Mouse (Mus musculus) hematopoietic stem cell, adult 5-6 weeks (primary cell): ENCODE results near the gene Mnat1. TPM values are rescaled to one million over a fixed set of nuclear protein-coding genes. Genes with fewer than 3 reads are reported as not detected.

ENCODE experiments used
- ATAC-seq, 2 experiments: fragments of 125-278 bp in 1 of 2; replicated peaks in 1 of 2; 2 replicates each; pipeline ENCODE4 v1.8.0; 2016 to 2017; ENCODE audit warnings: inconsistent platforms in 2 of 2, mild to moderate bottlenecking in 2 of 2, moderate number of reproducible peaks in 2 of 2, low read depth in 1 of 2, moderate TSS enrichment in 1 of 2; ENCODE audit not compliant: low FRiP score in 2 of 2, poor library complexity in 2 of 2, severe bottlenecking in 2 of 2, insufficient read depth in 1 of 2, low TSS enrichment in 1 of 2
- total RNA-seq: library from RNA; stranded (forward); fragments of 172-1452, 232-1000 nt; gene quantifications from 2 replicates; pipeline ENCODE4 v1.2.3, GENCODE M21; 2017

Gene Mnat1
- total RNA-seq, 1 experiment from 2014 or later, result 55.1 TPM

DNA sequence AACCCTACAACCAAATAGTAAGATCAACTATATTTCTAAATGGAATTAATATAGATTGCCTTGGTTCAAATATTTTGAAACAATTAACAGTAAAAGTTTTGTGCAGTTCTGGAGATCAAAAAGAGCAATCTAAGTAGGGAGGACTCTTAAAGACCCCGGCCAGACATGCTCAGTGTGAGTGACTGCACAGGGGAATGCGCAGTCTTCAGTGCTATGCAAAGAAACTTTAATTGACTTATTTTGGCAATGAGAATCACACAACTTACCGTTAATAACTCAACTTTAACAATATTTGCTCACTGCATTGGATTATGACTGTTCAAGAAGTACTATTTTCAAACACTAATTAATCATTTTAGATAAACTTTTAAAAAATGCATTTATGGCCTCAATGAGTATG, 146.0 kb downstream of the Mnat1 start:
- no peak for ATAC-seq

DNA sequence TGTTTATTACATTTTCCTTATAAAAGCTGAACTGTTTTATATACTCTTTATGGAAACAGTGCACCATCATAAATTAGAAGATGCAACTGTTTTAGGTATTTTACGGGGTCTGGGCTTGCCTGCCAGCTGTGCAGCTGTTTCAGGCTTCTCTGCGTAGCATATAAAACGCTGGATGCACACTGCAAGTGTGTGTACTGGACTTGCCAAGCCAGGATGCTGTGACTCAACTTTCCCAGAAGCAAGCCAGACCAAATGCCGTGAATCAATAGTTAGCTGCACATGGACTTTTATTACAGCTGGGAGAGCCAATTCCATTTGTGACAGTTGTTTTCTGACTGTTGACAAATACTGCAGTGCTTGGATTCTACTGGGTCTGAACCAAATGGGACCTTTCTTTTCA, 146.4 kb downstream of the Mnat1 start:
- no peak for ATAC-seq

DNA sequence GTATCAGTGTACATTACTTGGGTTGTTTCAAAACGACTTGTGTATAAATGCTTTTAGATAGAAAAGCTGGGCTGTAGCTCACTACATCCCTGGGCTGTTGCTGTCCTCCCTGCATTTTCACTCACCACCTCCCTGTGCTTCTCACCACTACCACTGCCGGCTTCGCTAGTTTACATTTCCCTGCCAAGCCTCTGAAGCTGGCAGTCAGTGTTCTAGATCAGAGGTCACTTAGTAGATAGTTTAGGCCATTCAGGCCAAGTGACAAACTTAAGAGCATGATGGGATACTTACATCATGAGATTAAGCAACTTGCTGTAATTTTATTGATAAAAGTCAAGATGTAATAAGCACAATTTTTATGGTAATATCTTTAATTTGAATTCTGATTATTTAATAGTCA, 151.4 kb downstream of the Mnat1 start:
- no peak for ATAC-seq

DNA sequence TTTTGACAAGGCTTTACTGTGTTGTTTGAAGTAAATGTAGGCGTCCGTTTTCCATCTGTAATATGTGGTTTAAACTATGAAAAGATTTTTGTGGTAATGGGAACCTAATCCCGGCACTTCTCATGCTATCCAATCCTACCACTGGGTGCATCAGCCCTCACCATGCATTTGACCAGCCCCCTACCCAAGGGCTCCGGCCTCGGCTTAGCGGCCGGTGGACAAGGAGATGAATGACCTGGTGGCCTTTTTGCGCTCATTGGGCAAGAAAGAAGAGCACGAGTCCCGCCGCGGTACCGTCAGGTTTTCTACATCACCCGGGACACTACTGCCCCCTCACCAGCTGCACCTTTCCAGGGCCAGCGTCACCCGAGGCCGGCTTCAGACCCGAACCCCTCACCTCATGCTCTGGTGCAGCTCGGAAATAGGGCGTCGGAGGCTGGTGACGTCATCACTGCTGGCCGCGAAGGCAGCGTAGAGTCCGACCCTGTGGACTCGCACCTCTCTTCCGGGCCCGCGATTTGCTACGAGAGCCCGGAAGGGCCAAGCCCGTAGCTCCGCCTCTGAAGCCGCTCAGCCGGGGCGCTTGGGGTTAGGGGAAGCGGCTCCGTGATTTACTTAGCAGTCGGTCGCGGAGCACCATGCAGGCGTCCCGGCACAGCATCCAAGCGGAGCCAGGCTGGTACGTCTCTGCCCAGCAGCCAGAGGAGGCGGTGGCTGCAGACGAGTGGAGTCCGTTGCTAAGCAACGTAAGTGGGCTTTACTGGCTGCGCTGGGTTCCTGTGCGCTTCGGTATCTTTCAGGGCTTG, 163.0 kb downstream of the Mnat1 start, which contains the start of the genes Trmt5 and Slc38a6:
Trmt5 (minus strand) TSS at position 424 of the 806 bp plus-strand sequence.
Slc38a6 (plus strand) TSS at position 493 of the 806 bp plus-strand sequence.
- peak; percentile 93 to 95 for ATAC-seq

DNA sequence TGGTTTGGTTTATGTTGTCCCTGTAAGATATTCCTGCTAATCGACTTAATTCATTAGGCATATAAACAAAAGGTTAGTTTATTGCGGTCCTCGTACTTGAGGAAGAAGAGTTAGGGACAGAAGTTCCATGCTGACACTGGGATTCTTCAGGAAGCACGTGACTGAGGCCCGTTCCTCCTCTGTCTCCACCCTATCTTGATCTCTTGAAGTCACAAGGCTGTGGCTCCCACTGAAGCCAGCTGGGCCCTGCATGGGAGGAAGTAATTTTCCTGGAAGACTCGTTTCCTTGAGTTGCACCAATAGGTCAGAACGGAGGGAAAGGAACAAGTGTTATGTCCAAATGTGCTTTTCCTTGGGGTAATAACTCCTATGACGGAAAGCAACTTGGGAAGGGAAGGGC, 164.1 kb downstream of the Mnat1 start:
- ATAC-seq, result no peak

DNA sequence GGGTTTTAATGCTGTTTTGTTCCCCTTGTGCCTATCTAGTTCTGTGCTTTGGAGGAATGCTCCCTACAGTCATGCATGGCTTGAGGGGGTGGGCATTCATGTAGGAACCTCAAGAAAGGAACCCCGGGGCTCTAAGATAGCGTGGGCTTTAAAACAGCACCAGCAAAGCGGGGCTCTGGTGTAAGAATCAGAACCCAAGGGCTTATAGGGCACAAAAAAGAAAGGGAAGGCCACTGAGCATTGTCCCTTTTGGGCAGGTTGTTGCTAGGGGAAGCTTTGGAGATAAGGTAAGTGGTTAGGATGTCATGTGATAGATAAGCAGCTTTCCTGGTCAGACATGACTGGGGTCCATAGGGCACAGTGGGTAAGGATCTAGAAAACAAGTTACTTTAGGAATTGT, 165.1 kb downstream of the Mnat1 start:
- no peak for ATAC-seq

DNA sequence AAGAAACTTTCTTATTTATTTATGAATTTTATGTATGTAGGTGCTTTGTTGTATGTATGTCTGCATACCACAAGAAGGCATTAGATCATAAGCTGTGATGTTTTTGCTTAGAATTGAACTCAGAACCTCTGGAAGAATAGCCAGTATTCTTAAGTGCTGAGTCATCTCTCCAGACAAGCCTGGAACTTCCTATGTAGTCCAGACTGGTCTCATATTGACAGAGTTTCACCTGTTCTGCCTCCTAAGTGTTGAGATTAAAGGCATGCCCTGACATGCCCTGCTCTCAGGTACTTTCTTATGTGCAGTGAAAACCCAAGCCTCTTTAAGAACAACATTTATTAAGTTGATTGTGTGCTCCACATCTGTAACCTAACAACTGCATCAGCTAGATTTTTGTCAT, 171.4 kb downstream of the Mnat1 start:
- ATAC-seq, result no peak

DNA sequence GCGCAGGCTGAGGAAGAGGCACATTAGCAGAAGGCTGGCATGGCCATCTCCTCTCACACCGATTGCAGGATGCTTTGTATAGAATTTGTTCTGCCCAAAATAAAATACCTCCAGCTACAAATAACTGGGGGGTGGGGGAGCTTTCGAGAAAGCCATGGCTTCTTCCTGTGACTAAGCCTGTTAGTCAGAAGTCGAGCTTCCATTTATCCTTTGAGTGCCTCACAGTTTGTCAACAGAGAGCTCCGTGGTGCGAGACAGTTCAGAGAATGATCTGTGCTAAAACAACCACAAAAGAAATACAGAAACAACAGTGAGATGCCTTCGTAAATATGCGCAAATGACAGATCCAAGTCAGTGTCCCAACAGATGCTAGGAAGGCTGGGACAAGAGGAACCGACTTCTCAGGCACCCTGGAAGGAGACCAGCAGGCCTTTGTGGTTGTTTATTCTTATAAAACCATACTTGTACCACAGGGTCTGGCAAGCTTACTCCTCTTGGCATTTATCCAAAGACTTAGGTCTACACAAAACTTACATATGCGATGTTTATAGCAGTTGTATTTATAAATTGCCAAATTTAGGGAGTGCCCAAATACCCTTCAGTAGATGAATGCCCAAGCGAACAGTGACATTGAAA, 172.1 kb downstream of the Mnat1 start:
- ATAC-seq, result no peak

DNA sequence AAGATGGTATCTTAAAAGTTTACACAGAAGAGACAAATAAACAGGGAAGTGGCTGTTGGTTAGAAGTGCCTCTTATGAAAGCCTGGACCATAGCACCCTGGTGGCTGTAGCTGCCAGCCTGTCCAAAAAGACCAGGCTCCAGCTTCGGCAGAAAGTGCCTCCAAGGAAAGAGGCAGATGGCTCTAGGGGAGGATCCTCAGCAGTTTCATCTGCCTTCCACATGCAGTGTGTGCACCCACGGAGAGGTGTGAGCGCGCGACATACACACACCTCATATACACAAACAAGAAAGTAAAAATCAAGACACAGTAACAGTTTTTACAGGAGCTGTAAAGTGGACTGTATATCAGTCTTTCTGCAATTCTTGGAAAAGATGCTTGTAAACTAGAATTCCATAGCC, 175.1 kb downstream of the Mnat1 start:
- no peak for ATAC-seq

DNA sequence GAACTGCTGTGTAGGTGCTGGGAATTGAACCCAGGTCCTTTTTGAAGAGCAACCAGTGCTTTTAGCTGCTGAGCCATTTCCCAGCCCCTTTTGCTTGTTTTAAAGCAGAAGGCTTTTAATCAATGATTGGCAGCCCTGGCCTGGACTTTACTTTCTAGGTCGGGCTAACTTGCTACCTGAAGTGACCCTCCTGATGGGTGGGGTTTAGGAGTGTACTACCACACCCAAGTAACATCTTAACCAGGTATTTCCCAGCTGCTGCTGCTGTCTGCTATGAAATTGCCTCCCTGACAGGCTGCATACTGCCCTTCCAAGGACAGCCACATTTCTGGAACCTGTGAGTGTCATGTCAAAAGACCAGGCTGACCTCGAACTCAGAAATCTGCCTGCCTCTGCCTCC, 177.0 kb downstream of the Mnat1 start:
- ATAC-seq, result no peak

DNA sequence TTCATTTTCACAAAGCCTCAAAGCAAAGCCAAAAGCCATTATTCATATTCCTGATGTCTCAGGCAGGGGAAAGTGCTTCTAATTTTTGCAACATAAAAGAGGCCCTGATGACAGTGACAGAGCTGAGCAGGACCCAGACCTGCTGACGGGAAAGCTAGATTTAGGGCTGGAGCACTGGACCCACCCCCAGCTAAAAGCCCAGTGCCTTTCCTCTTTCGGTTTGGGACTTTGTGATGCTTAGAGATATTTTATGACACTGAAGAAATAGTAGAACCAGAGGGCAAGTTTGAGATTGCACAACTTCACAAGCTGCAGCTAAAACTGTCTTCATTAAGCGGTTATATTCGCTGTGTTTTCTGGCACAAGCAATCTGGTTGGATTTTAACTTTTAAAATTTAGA, 181.1 kb downstream of the Mnat1 start:
- no peak for ATAC-seq

DNA sequence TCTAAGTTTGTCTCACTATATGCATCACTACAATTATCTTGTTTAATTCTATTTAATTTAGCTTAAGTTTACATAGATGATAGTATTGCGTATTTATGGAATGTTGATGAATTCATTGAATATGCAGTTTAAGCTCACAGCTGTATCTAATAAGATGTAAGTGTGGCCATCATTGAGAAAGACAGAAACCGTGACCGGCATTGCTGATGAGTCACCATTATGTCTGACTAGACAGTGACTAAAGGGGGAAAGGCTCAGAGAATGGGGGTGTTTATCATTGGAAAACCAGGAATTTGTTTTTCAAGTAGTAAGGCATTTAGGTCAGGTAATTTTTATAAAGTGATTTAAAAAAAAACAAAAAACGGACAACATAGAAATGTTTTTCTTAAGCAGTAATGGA, 184.2 kb downstream of the Mnat1 start:
- no peak for ATAC-seq

DNA sequence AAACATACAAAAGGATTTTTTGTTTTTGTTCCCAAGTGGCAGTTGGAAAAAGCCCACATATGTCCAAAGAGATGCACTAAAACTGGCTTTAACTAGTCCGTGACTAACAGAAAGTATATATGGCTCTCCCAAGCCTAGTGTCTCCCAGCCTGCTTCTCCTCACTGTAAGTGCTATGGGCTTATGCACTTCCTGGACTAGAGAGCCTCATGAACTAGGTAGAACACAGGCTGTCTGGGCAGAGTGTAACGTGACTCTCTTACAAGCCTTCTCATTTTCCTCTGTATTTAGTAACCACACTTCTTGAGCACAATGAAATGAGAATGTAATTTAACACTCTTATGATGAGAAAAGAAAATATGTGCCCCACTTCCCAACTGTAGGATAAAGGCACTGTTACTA, 185.2 kb downstream of the Mnat1 start:
- ATAC-seq, result no peak

DNA sequence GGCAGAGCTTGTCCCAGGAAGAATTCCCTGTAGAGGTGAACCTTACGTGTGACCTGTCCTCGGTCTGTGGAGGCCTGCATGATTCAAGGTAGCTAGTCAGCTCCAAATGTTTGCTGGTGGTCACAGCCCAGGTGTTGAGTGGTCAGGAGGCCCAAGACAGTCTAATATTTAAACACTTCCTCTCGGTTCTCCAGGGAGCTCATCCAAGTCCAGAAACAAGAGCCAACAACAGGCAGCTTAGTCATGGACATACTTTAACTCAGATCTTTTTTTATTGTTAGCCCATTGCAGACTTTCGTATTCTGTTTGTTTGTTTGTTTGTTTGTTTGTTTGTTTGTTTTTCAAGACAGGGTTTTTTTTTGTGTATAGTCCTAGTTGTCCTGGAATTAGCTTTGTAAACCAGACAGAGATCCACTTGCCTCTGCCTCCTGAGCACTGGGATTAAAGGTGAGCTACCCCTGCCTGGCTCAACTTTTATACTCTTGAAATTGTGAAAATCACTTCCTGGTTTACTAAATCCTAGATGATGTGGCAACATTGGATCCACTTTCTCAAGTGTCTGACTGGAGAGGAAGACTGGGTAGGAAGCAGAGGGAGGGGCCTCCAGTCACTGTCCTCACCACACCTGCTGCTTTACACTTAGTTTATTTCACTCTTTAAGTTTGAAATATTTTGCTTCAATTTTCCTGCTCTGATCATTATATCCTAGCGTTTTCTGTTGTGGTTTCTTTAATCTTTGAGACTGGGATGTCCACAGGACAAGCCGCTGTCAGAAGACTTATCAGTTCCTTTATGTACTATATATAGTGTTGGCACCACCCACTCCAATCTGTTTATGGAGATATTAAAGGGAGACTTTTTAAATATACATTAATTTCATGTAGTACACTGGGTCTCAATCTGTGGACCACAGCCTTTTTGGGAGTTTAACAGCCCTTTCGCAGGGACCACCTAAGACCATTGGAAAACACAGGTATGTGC, 194.5 kb downstream of the Mnat1 start:
- ATAC-seq, result no peak; a peak in 1 of 4 replicates
